Mouse (Mus musculus) liver, embryonic 14.5 days (tissue): ENCODE data around the gene Stxbp3.
"Not testable (repeated sequence)": the region's sequence is repeated elsewhere in the genome, so short reads cannot be mapped to it uniquely, and the experiment has no call there.

Experiments used
- CTCF ChIP-seq: IDR thresholded peaks from 2 replicates; pipeline ENCODE4 v1.5.1; 2016; ENCODE audit warnings: antibody characterized with exemption, low read depth, control low read depth
- EP300 ChIP-seq: IDR thresholded peaks from 2 replicates; pipeline ENCODE4 v1.6.1; 2016; ENCODE audit warnings: antibody characterized with exemption, low read depth

DNA sequence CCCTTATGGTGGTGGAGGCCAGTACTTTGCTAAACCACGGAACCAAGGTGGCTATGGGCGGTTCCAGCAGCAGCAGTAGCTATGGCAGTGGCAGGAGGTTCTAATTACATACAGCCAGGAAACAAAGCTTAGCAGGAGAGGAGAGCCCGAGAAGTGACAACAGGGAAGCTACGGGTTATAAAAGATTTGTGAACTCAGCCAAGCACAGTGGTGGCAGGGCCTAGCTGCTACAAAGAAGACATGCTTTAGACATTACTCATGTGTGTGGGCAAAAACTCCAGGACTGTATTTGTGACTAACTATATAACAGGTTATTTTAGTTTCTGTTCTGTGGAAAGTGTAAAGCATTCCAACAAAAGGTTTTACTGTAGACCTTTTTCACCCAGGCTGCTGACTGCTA is 41.5 kb upstream of the Stxbp3 start:
- TF ChIP-seq EP300, CTCF: not testable (repeated sequence)
